Mouse (Mus musculus): Measurements from ENCODE around the gene I830077J02Rik. TPM values are rescaled to one million over a fixed set of nuclear protein-coding genes. Genes with fewer than 3 reads are reported as not detected.
A peak's percentile ranks its signal among the peaks of the same experiment; 100 is the strongest.

Gene I830077J02Rik
- polyA plus RNA-seq, 1 experiment = 3.7 TPM

GRCm38 (mm10) chr3:105892572-105893495 lies 39.6 kb downstream of the I830077J02Rik start:
- no peaks in the 10 kb centered on the region for H3K36me3 ChIP-seq (ENCODE audit: control insufficient read depth, insufficient read depth, low read length)
- peak; percentile 82 for DNase-seq
- peaks cover 46% of the 10 kb centered on the region for H3K4me1 ChIP-seq (replicated peaks; ENCODE audit: control insufficient read depth, insufficient read depth, low read length)
- H3K27me3 ChIP-seq (ENCODE audit: control insufficient read depth, insufficient read depth, low read length) = no peaks in the 10 kb centered on the region
- H3K27ac ChIP-seq (ENCODE audit: control insufficient read depth, insufficient read depth, low read length) = peak overlapping the region; percentile 100
- 5% methylated on average over 19 of the region's 19 CpGs for WGBS
- TF ChIP-seq CTCF (IDR thresholded peaks at IDR 0.05; ENCODE audit: borderline replicate concordance, control insufficient read depth, extremely low read depth, insufficient read depth, low read length, poor library complexity) (no peak), POLR2A (IDR thresholded peaks at IDR 0.05; ENCODE audit: control insufficient read depth, extremely low read depth, insufficient read depth, low read length, poor library complexity) (0 out of 2 replicates have a peak, but pooled peaks have one; percentile 35)
- peak overlapping the region; percentile 56 for H3K4me3 ChIP-seq (ENCODE audit: control insufficient read depth, insufficient read depth, low read length)

GRCm38 (mm10) chr3:105891760-105892571 lies 40.5 kb downstream of the I830077J02Rik start:
- Histone ChIP-seq H3K27me3 (ENCODE audit: control insufficient read depth, insufficient read depth, low read length) (no peaks in the 10 kb centered on the region), H3K4me1 (replicated peaks; ENCODE audit: control insufficient read depth, insufficient read depth, low read length) (peaks cover 46% of the 10 kb centered on the region), H3K36me3 (ENCODE audit: control insufficient read depth, insufficient read depth, low read length) (no peaks in the 10 kb centered on the region), H3K4me3 (ENCODE audit: control insufficient read depth, insufficient read depth, low read length) (peak overlapping the region; percentile 56), H3K27ac (ENCODE audit: control insufficient read depth, insufficient read depth, low read length) (peak overlapping the region; percentile 100)
- DNase-seq = peak; percentile 87
- WGBS = 9% methylated on average over 10 of the region's 10 CpGs
- 0 out of 2 replicates have a peak, but pooled peaks have one; percentile 20 for TF ChIP-seq CTCF (IDR thresholded peaks at IDR 0.05; ENCODE audit: borderline replicate concordance, control insufficient read depth, extremely low read depth, insufficient read depth, low read length, poor library complexity)
- TF ChIP-seq POLR2A (IDR thresholded peaks at IDR 0.05; ENCODE audit: control insufficient read depth, extremely low read depth, insufficient read depth, low read length, poor library complexity) = no peak

GRCm38 (mm10) chr3:105891141-105891540 lies 41.3 kb downstream of the I830077J02Rik start:
- peaks cover 46% of the 10 kb centered on the region for H3K4me1 ChIP-seq (replicated peaks; ENCODE audit: control insufficient read depth, insufficient read depth, low read length)
- no peak overlapping the region for H3K4me3 ChIP-seq (ENCODE audit: control insufficient read depth, insufficient read depth, low read length)
- WGBS = 70% methylated on average over 3 of the region's 3 CpGs
- TF ChIP-seq CTCF (IDR thresholded peaks at IDR 0.05; ENCODE audit: borderline replicate concordance, control insufficient read depth, extremely low read depth, insufficient read depth, low read length, poor library complexity) (no peak), POLR2A (IDR thresholded peaks at IDR 0.05; ENCODE audit: control insufficient read depth, extremely low read depth, insufficient read depth, low read length, poor library complexity) (no peak)
- H3K27ac ChIP-seq (ENCODE audit: control insufficient read depth, insufficient read depth, low read length) = peak overlapping the region; percentile 100
- H3K36me3 ChIP-seq (ENCODE audit: control insufficient read depth, insufficient read depth, low read length) = no peaks in the 10 kb centered on the region
- DNase-seq = no peak
- H3K27me3 ChIP-seq (ENCODE audit: control insufficient read depth, insufficient read depth, low read length) = no peaks in the 10 kb centered on the region

GRCm38 (mm10) chr3:105890220-105890619 lies 42.2 kb downstream of the I830077J02Rik start:
- WGBS = 45% methylated on average over 4 of the region's 4 CpGs
- Histone ChIP-seq H3K4me3 (ENCODE audit: control insufficient read depth, insufficient read depth, low read length) (no peak overlapping the region), H3K4me1 (replicated peaks; ENCODE audit: control insufficient read depth, insufficient read depth, low read length) (peaks cover 41% of the 10 kb centered on the region), H3K27ac (ENCODE audit: control insufficient read depth, insufficient read depth, low read length) (peak overlapping the region; percentile 85), H3K36me3 (ENCODE audit: control insufficient read depth, insufficient read depth, low read length) (no peaks in the 10 kb centered on the region), H3K27me3 (ENCODE audit: control insufficient read depth, insufficient read depth, low read length) (no peaks in the 10 kb centered on the region)
- peak; percentile 22 for DNase-seq
- TF ChIP-seq CTCF (IDR thresholded peaks at IDR 0.05; ENCODE audit: borderline replicate concordance, control insufficient read depth, extremely low read depth, insufficient read depth, low read length, poor library complexity) (no peak), POLR2A (IDR thresholded peaks at IDR 0.05; ENCODE audit: control insufficient read depth, extremely low read depth, insufficient read depth, low read length, poor library complexity) (no peak)

GRCm38 (mm10) chr3:105888961-105889360 lies 43.5 kb downstream of the I830077J02Rik start:
- 94% methylated on average over 3 of the region's 3 CpGs for WGBS
- no peak for TF ChIP-seq POLR2A (IDR thresholded peaks at IDR 0.05; ENCODE audit: control insufficient read depth, extremely low read depth, insufficient read depth, low read length, poor library complexity)
- TF ChIP-seq CTCF (IDR thresholded peaks at IDR 0.05; ENCODE audit: borderline replicate concordance, control insufficient read depth, extremely low read depth, insufficient read depth, low read length, poor library complexity) = no peak
- H3K4me3 ChIP-seq (ENCODE audit: control insufficient read depth, insufficient read depth, low read length) = no peak overlapping the region
- no peaks in the 10 kb centered on the region for H3K27me3 ChIP-seq (ENCODE audit: control insufficient read depth, insufficient read depth, low read length)
- no peak overlapping the region for H3K27ac ChIP-seq (ENCODE audit: control insufficient read depth, insufficient read depth, low read length)
- DNase-seq = no peak
- peaks cover 29% of the 10 kb centered on the region for H3K4me1 ChIP-seq (replicated peaks; ENCODE audit: control insufficient read depth, insufficient read depth, low read length)
- H3K36me3 ChIP-seq (ENCODE audit: control insufficient read depth, insufficient read depth, low read length) = no peaks in the 10 kb centered on the region

- Histone ChIP-seq H3K27ac (ENCODE audit: control insufficient read depth, insufficient read depth, low read length) (no peak overlapping the region), H3K36me3 (ENCODE audit: control insufficient read depth, insufficient read depth, low read length) (no peaks in the 10 kb centered on the region), H3K4me1 (replicated peaks; ENCODE audit: control insufficient read depth, insufficient read depth, low read length) (no peaks in the 10 kb centered on the region), H3K27me3 (ENCODE audit: control insufficient read depth, insufficient read depth, low read length) (no peaks in the 10 kb centered on the region), H3K4me3 (ENCODE audit: control insufficient read depth, insufficient read depth, low read length) (no peak overlapping the region)
- no peak for DNase-seq
- 98% methylated on average over 2 of the region's 2 CpGs for WGBS
- TF ChIP-seq CTCF (IDR thresholded peaks at IDR 0.05; ENCODE audit: borderline replicate concordance, control insufficient read depth, extremely low read depth, insufficient read depth, low read length, poor library complexity) (no peak), POLR2A (IDR thresholded peaks at IDR 0.05; ENCODE audit: control insufficient read depth, extremely low read depth, insufficient read depth, low read length, poor library complexity) (no peak)
Measured at GRCm38 (mm10) chr3:105883111-105883510, 49.4 kb downstream of the I830077J02Rik start.
